Mouse (Mus musculus) stomach, embryonic 15.5 days (tissue): ENCODE measurements around the gene Itga9. TPM values are rescaled to one million over a fixed set of nuclear protein-coding genes. Genes with fewer than 3 reads are reported as not detected.

Source experiments
- ATAC-seq: fragments of 200-750 bp; cut with Nextera tagmentation; 2 replicates; pipeline ENCODE4 v1.8.0; 2017; ENCODE audit warnings: low read depth, moderate number of reproducible peaks, moderate TSS enrichment; ENCODE audit not compliant: insufficient read depth, low FRiP score
- H3K27ac ChIP-seq: fragments of 300-500 bp; sonication (generic); 2 replicates; pipeline ENCODE4 v1.5.1; 2015; ENCODE audit warnings: mild to moderate bottlenecking, inconsistent platforms
- H3K27me3 ChIP-seq: fragments of 300-500 bp; sonication (generic); replicated peaks from 2 replicates; pipeline ENCODE4 v1.6.1; 2015; ENCODE audit warnings: inconsistent platforms
- H3K36me3 ChIP-seq: fragments of 300-500 bp; sonication (generic); 2 replicates; pipeline ENCODE4 v1.6.1; 2015; ENCODE audit warnings: inconsistent platforms
- H3K4me1 ChIP-seq: fragments of 300-500 bp; sonication (generic); 2 replicates; pipeline ENCODE4 v1.6.1; 2015; ENCODE audit warnings: inconsistent platforms
- H3K4me2 ChIP-seq: fragments of 300-500 bp; sonication (generic); 2 replicates; pipeline ENCODE4 v1.6.1; 2015; ENCODE audit warnings: mild to moderate bottlenecking, inconsistent platforms
- H3K4me3 ChIP-seq: fragments of 300-500 bp; sonication (generic); replicated peaks from 2 replicates; pipeline ENCODE4 v1.5.1; 2015; ENCODE audit warnings: inconsistent platforms
- H3K9ac ChIP-seq: fragments of 300-500 bp; sonication (generic); 2 replicates; pipeline ENCODE4 v1.6.1; 2015; ENCODE audit warnings: inconsistent platforms
- H3K9me3 ChIP-seq: fragments of 300-500 bp; sonication (generic); 2 replicates; pipeline ENCODE4 v1.6.1; 2016; ENCODE audit warnings: inconsistent platforms
- WGBS: fragments of 180-500 bp; shearing (Covaris S2); methylation state at CpG from one replicate; pipeline ENCODE4 v1.1.7; 2015; 5-methylcytosine and 5-hydroxymethylcytosine counted together
- polyA plus RNA-seq: library from polyadenylated mRNA; unstranded; fragments of >200 nt; fragmentation: Nextera tagmentation; extraction: Ambion mirVana; gene quantifications from 2 replicates; pipeline ENCODE4 v1.2.1, GENCODE M21; 2015

Gene Itga9
- polyA plus RNA-seq, 1 experiment from 2014 or later, result 17.6 TPM

GRCm38 (mm10) chr9:118838910-118839667 is 232.6 kb downstream of the Itga9 start:
- Histone ChIP-seq H3K9ac (no peak overlapping the region), H3K9me3 (no peaks in the 10 kb centered on the region), H3K27ac (no peak overlapping the region), H3K4me1 (0 out of 2 replicates have a peak, but pooled peaks cover 5% of the 10 kb centered on the region), H3K36me3 (no peaks in the 10 kb centered on the region), H3K4me2 (no peak overlapping the region), H3K27me3 (no peaks in the 10 kb centered on the region), H3K4me3 (no peak overlapping the region)
- WGBS, result 48% methylated on average over 7 of the region's 7 CpGs
- ATAC-seq, result no peak

GRCm38 (mm10) chr9:118841247-118841646 is 234.8 kb downstream of the Itga9 start:
- Histone ChIP-seq H3K4me2 (no peak overlapping the region), H3K4me3 (no peak overlapping the region), H3K9me3 (no peaks in the 10 kb centered on the region), H3K27ac (no peak overlapping the region), H3K36me3 (no peaks in the 10 kb centered on the region), H3K4me1 (0 out of 2 replicates have a peak, but pooled peaks cover 5% of the 10 kb centered on the region), H3K27me3 (no peaks in the 10 kb centered on the region), H3K9ac (no peak overlapping the region)
- WGBS, result 68% methylated on average over 6 of the region's 6 CpGs
- no peak for ATAC-seq

- H3K27ac ChIP-seq, result no peak overlapping the region
- no peaks in the 10 kb centered on the region for H3K36me3 ChIP-seq
- no peaks in the 10 kb centered on the region for H3K9me3 ChIP-seq
- no peak overlapping the region for H3K4me3 ChIP-seq
- no peak overlapping the region for H3K9ac ChIP-seq
- no peaks in the 10 kb centered on the region for H3K27me3 ChIP-seq
- no peak for ATAC-seq
- 0 out of 2 replicates have a peak, but pooled peaks cover 5% of the 10 kb centered on the region for H3K4me1 ChIP-seq
- WGBS, result 72% methylated on average over 7 of the region's 7 CpGs
- H3K4me2 ChIP-seq, result no peak overlapping the region
These were observed 235.5 kb downstream of the Itga9 start for GRCm38 (mm10) chr9:118841907-118842432.

GRCm38 (mm10) chr9:118843711-118844110 is 237.2 kb downstream of the Itga9 start:
- Histone ChIP-seq H3K4me2 (no peak overlapping the region), H3K9ac (no peak overlapping the region), H3K4me3 (no peak overlapping the region), H3K4me1 (0 out of 2 replicates have a peak, but pooled peaks cover 5% of the 10 kb centered on the region), H3K27ac (no peak overlapping the region), H3K27me3 (no peaks in the 10 kb centered on the region), H3K9me3 (no peaks in the 10 kb centered on the region), H3K36me3 (no peaks in the 10 kb centered on the region)
- 68% methylated on average over 5 of the region's 5 CpGs for WGBS
- ATAC-seq, result no peak

- H3K9me3 ChIP-seq, result no peaks in the 10 kb centered on the region
- H3K4me3 ChIP-seq, result no peak overlapping the region
- H3K27me3 ChIP-seq, result no peaks in the 10 kb centered on the region
- 64% methylated on average over 5 of the region's 5 CpGs for WGBS
- no peak overlapping the region for H3K9ac ChIP-seq
- H3K27ac ChIP-seq, result no peak overlapping the region
- H3K4me2 ChIP-seq, result no peak overlapping the region
- no peak for ATAC-seq
- H3K36me3 ChIP-seq, result no peaks in the 10 kb centered on the region
- H3K4me1 ChIP-seq, result 0 out of 2 replicates have a peak, but pooled peaks cover 5% of the 10 kb centered on the region
These were observed 238.5 kb downstream of the Itga9 start for GRCm38 (mm10) chr9:118845003-118845402.

- WGBS, result 65% methylated on average over 3 of the region's 3 CpGs
- Histone ChIP-seq H3K4me2 (no peak overlapping the region), H3K9me3 (no peaks in the 10 kb centered on the region), H3K4me1 (0 out of 2 replicates have a peak, but pooled peaks cover 5% of the 10 kb centered on the region), H3K4me3 (no peak overlapping the region), H3K27ac (0 out of 2 replicates have a peak overlapping the region, but pooled peaks have one; percentile 9), H3K27me3 (no peaks in the 10 kb centered on the region), H3K9ac (no peak overlapping the region), H3K36me3 (no peaks in the 10 kb centered on the region)
- no peak for ATAC-seq
These were observed 240.3 kb downstream of the Itga9 start for GRCm38 (mm10) chr9:118846766-118847165.

- H3K4me3 ChIP-seq, result no peak overlapping the region
- H3K9me3 ChIP-seq, result no peaks in the 10 kb centered on the region
- H3K9ac ChIP-seq, result no peak overlapping the region
- ATAC-seq, result no peak
- no peak overlapping the region for H3K27ac ChIP-seq
- 0 out of 2 replicates have a peak, but pooled peaks cover 5% of the 10 kb centered on the region for H3K4me1 ChIP-seq
- H3K27me3 ChIP-seq, result no peaks in the 10 kb centered on the region
- WGBS, result 79% methylated on average over 9 of the region's 9 CpGs
- H3K4me2 ChIP-seq, result no peak overlapping the region
- H3K36me3 ChIP-seq, result no peaks in the 10 kb centered on the region
These were observed 250.2 kb downstream of the Itga9 start for GRCm38 (mm10) chr9:118856665-118857064.

GRCm38 (mm10) chr9:118860613-118861141 is 254.2 kb downstream of the Itga9 start:
- 51% methylated on average over 12 of the region's 12 CpGs for WGBS
- H3K4me3 ChIP-seq, result no peak overlapping the region
- H3K4me2 ChIP-seq, result no peak overlapping the region
- no peak overlapping the region for H3K27ac ChIP-seq
- H3K36me3 ChIP-seq, result no peaks in the 10 kb centered on the region
- no peak overlapping the region for H3K9ac ChIP-seq
- no peaks in the 10 kb centered on the region for H3K27me3 ChIP-seq
- H3K4me1 ChIP-seq, result 0 out of 2 replicates have a peak, but pooled peaks cover 11% of the 10 kb centered on the region
- ATAC-seq, result no peak
- H3K9me3 ChIP-seq, result no peaks in the 10 kb centered on the region

- ATAC-seq, result no peak
- Histone ChIP-seq H3K9me3 (no peaks in the 10 kb centered on the region), H3K9ac (no peak overlapping the region), H3K36me3 (no peaks in the 10 kb centered on the region), H3K4me1 (0 out of 2 replicates have a peak, but pooled peaks cover 11% of the 10 kb centered on the region), H3K4me2 (no peak overlapping the region), H3K27me3 (no peaks in the 10 kb centered on the region), H3K4me3 (no peak overlapping the region), H3K27ac (no peak overlapping the region)
- 64% methylated on average over 12 of the region's 12 CpGs for WGBS
These were observed 255.7 kb downstream of the Itga9 start for GRCm38 (mm10) chr9:118862214-118862613.

GRCm38 (mm10) chr9:118862852-118863260 is 256.4 kb downstream of the Itga9 start:
- Histone ChIP-seq H3K9me3 (no peaks in the 10 kb centered on the region), H3K4me1 (0 out of 2 replicates have a peak, but pooled peaks cover 11% of the 10 kb centered on the region), H3K4me3 (no peak overlapping the region), H3K4me2 (no peak overlapping the region), H3K27me3 (no peaks in the 10 kb centered on the region), H3K27ac (no peak overlapping the region), H3K9ac (no peak overlapping the region), H3K36me3 (no peaks in the 10 kb centered on the region)
- WGBS, result 26% methylated on average over 9 of the region's 9 CpGs
- peak; percentile 27; the same call in 1 of the 2 replicates for ATAC-seq

- no peak overlapping the region for H3K4me2 ChIP-seq
- no peak overlapping the region for H3K27ac ChIP-seq
- H3K36me3 ChIP-seq, result no peaks in the 10 kb centered on the region
- no peaks in the 10 kb centered on the region for H3K27me3 ChIP-seq
- no peak for ATAC-seq
- H3K4me1 ChIP-seq, result 0 out of 2 replicates have a peak, but pooled peaks cover 11% of the 10 kb centered on the region
- H3K9me3 ChIP-seq, result no peaks in the 10 kb centered on the region
- 91% methylated on average over 8 of the region's 8 CpGs for WGBS
- H3K9ac ChIP-seq, result no peak overlapping the region
- H3K4me3 ChIP-seq, result no peak overlapping the region
These were observed 257.0 kb downstream of the Itga9 start for GRCm38 (mm10) chr9:118863528-118863927.

GRCm38 (mm10) chr9:118866949-118867348 is 260.5 kb downstream of the Itga9 start:
- WGBS, result 84% methylated on average over 2 of the region's 2 CpGs
- H3K9ac ChIP-seq, result no peak overlapping the region
- H3K4me2 ChIP-seq, result no peak overlapping the region
- H3K27me3 ChIP-seq, result no peaks in the 10 kb centered on the region
- H3K4me1 ChIP-seq, result 0 out of 2 replicates have a peak, but pooled peaks cover 6% of the 10 kb centered on the region
- H3K27ac ChIP-seq, result no peak overlapping the region
- H3K36me3 ChIP-seq, result no peaks in the 10 kb centered on the region
- ATAC-seq, result no peak
- H3K4me3 ChIP-seq, result no peak overlapping the region
- no peaks in the 10 kb centered on the region for H3K9me3 ChIP-seq
